Mouse (Mus musculus) olfactory bulb, adult 2 months (tissue): ENCODE data around the gene Dgkd.

Source experiments
- CTCF ChIP-seq: fragments of 200-500 bp; IDR thresholded peaks from 2 replicates; pipeline ENCODE4 v1.5.1; 2012; ENCODE audit warnings: low read depth, mild to moderate bottlenecking, low read length, moderate library complexity; ENCODE audit not compliant: insufficient read depth
- POLR2A ChIP-seq: fragments of 200-500 bp; IDR thresholded peaks from 2 replicates; pipeline ENCODE4 v1.6.1; 2012; ENCODE audit warnings: mild to moderate bottlenecking, low read depth, low read length, moderate library complexity; ENCODE audit not compliant: insufficient read depth

DNA sequence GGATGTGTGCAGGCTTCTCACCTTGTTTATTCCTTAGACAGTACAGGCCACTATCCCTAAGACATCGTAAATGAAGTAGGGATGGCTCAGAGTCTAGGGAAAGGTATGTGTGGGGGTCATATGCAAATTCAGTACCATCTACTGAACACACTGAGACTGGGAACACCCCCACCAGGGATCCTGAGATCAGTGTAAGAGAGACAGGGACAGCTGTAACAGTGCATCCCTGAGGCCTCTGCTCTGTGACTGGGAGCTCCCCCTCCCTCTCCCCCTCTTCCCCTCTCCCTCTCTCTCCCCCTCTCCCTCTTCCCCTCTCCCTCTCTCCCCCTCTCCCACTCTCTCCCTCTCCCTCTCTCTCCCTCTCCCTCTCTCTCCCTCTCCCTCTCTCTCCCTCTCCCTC, 16.6 kb upstream of the Dgkd start:
- no peak for TF ChIP-seq POLR2A
- TF ChIP-seq CTCF, result no peak
